Mouse (Mus musculus) spleen, adult 2 months (tissue): Measurements from ENCODE around the gene Pgap2. TPM values are rescaled to one million over a fixed set of nuclear protein-coding genes. Genes with fewer than 3 reads are reported as not detected.

ENCODE experiments used
- DNase-seq, 2 experiments: peaks; one replicate each; pipeline versions ENCODE4 v3.0.0 to v3.0.0-alpha.2; 2012 to 2021; ENCODE audit warnings: low spot score in 2 of 2, low read depth in 1 of 2
- H3K27ac ChIP-seq: fragments of 200-500 bp; 2 replicates; pipeline ENCODE4 v1.5.1; 2012; ENCODE audit warnings: low read length, inconsistent platforms; ENCODE audit not compliant: insufficient read depth
- H3K27me3 ChIP-seq: fragments of 200-500 bp; 2 replicates; pipeline ENCODE4 v1.6.1; 2012; ENCODE audit warnings: mild to moderate bottlenecking, moderate library complexity, low read length, inconsistent platforms; ENCODE audit not compliant: control insufficient read depth, insufficient read depth
- H3K36me3 ChIP-seq: fragments of 200-500 bp; 2 replicates; pipeline ENCODE4 v1.6.1; 2012; ENCODE audit warnings: mild to moderate bottlenecking, low read length, inconsistent platforms; ENCODE audit not compliant: control insufficient read depth, insufficient read depth
- H3K4me1 ChIP-seq: fragments of 200-500 bp; 2 replicates; pipeline ENCODE4 v1.6.1; 2011; ENCODE audit warnings: inconsistent platforms; ENCODE audit not compliant: control insufficient read depth, insufficient read depth, insufficient read length
- H3K4me3 ChIP-seq: fragments of 200-500 bp; 2 replicates; pipeline ENCODE4 v1.5.1; 2011; ENCODE audit warnings: mild to moderate bottlenecking, inconsistent platforms; ENCODE audit not compliant: insufficient read depth, insufficient read length; ENCODE audit errors: extremely low read depth
- CTCF ChIP-seq: fragments of 200-500 bp; IDR thresholded peaks from 2 replicates; pipeline ENCODE4 v1.5.1; 2011; ENCODE audit warnings: mild to moderate bottlenecking, inconsistent platforms; ENCODE audit not compliant: insufficient read depth, insufficient read length, insufficient replicate concordance; ENCODE audit errors: extremely low read depth
- POLR2A ChIP-seq: fragments of 200-500 bp; IDR thresholded peaks from 2 replicates; pipeline ENCODE4 v1.6.1; 2011; ENCODE audit warnings: low read depth, low read length, inconsistent platforms
- WGBS: fragments of 180-500 bp; shearing (Covaris S2); methylation state at CpG from one replicate; pipeline ENCODE4 v1.1.7; 2018; 5-methylcytosine and 5-hydroxymethylcytosine counted together
- polyA plus RNA-seq: library from polyadenylated mRNA; depleted of rRNA; stranded (reverse); fragments of >200 nt; gene quantifications from 2 replicates; pipeline ENCODE4 v1.2.3, GENCODE M21; 2012

Gene Pgap2
- polyA plus RNA-seq, 1 experiment = 57.8 TPM

DNA sequence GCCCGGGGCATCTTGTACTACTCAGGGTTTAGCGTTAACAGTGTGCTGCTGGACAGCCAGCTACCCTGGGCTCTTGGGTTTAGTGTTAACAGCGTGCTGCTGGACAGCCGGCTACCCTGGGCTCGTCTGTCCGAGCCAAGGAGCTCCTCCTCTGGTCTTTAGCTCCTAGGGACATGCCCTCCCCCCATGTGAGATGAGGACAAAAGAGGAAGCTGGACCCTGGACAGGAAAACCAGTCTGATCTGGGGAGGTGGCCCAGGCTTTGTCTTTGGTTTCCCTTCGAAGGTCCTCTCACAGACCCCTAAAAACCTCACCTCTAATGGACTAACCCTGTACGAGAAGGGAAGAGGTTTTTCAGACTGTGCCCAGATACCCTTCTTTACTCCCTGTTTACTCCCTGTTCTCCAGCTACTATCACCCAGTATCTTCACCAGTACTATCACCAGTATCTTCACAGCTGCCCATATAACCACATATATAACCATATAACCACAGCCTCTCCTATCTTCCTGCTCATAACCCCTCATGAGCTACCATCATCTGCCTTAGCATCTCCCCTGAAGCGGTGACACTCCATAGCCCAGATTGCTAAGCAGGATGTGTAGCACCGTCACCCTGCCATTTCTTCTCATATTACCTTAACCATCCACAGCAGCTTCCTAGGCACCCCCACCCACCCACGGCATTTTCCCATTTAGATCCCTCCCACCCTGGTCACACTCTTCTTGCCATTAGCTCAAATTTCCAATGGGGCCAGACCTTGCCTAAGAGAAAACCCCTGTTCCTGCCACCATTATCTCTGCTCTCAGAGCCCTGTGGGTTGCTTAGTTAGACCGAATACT, 37.2 kb downstream of the Pgap2 start:
- Histone ChIP-seq H3K27ac (peak overlapping the region; percentile 97), H3K27me3 (no peaks in the 10 kb centered on the region), H3K36me3 (no peaks in the 10 kb centered on the region), H3K4me1 (peaks cover 52% of the 10 kb centered on the region), H3K4me3 (peak overlapping the region; percentile 85; the same call in 1 of the 2 replicates)
- no peak for DNase-seq
- 22% methylated on average over 12 of the region's 12 CpGs for WGBS
- TF ChIP-seq CTCF (no peak), POLR2A (no peak)

DNA sequence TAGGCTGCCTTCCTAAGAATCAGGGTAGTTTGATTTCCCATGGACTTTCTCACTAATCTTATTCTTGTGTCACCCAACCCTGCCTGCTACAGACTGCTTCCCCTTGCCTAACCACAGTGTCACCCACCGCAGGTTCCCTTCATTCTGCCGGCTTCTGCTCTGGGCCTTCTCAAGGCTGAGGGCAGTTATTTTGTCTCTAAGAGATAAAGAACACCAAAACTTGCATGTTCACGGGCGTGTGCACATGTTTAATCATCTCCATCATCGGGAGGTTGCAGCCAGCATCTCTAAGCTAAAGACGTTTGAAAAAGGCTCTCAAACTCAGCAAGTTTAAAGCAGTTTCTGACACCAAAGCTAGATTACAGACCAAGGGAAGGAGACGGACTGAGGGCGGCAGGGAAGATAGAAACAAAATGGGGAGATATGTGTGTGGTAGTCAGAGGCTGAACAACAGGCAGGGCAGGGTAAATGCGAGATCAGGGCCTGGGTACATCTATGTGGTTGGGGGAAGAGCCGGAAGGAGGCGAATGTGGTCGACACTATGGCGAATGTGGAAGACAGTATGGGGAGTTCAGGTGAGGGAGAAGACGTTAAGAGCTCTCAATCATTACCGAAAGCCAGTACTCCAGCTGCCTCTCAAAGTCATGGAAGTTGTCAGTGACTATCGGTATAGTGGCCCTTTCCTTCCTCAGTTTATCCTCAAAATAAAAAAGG, 38.8 kb downstream of the Pgap2 start:
- H3K27ac ChIP-seq = peak overlapping the region; percentile 97
- TF ChIP-seq CTCF = no peak
- no peak for TF ChIP-seq POLR2A
- DNase-seq = peak; percentile 21 to 62
- H3K4me1 ChIP-seq = peaks cover 48% of the 10 kb centered on the region
- no peaks in the 10 kb centered on the region for H3K36me3 ChIP-seq
- H3K27me3 ChIP-seq = no peaks in the 10 kb centered on the region
- peak overlapping the region; percentile 85 for H3K4me3 ChIP-seq
- WGBS = under 1% methylated on average over 16 of the region's 16 CpGs

DNA sequence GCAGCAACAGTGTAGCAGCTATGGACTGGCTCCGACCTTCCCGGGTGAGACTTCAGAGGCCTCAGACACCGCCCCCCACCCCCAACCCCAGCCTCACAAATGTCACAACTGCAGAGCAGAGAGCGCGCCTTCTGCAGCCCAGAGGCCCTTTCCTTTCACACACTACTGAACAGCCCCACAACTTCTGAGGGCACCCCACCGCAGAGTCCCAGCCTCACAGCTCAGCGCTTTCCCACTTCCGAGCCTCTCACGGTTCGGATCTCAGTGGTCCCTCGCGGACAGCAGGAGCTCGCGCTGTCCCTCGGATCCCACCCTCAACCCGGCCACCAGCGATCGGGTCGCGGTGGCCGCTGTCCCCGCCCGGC, 39.5 kb downstream of the Pgap2 start:
- H3K27me3 ChIP-seq = no peaks in the 10 kb centered on the region
- peak overlapping the region; percentile 85 for H3K4me3 ChIP-seq
- no peaks in the 10 kb centered on the region for H3K36me3 ChIP-seq
- no peak for TF ChIP-seq CTCF
- TF ChIP-seq POLR2A = no peak
- peak; percentile 38 to 67 for DNase-seq
- WGBS = under 1% methylated on average over 23 of the region's 23 CpGs
- peak overlapping the region; percentile 97 for H3K27ac ChIP-seq
- H3K4me1 ChIP-seq = peaks cover 42% of the 10 kb centered on the region

DNA sequence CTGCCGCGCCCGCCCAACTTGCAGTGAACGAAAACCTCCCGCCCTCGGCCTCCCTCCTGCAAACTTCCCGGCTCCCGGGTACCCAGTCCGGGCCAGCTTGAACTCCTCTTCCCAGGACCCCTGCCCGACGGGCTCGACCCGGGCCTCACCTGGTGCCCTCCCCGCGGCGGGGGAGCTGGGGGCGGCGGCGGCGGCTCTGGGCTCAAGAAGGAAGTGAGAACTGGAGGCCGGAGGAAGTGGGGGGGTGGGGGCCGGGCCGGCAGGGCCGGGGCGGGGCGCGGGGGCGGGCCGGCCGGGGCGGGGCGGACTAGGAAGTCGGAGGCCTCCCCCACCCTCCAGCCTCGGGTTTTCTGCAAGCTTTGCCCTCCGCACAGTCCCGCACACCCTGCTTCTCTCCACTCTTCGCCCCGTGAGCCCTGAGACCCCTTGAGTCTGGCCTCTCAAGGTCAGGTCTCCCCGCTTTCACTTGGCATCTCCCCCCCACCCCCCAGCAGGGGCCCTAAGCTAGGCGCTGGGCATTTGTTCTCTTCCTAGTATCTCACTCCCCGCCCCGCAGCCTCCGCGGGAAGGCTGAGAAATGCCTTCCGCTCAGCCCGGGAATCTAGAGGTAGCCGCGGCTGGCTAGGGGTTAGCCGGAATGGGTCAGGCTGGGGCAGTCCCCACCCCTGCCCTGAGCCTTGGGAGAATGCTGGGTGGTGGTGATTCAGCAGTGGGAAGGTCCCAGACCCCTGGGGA, 40.1 kb downstream of the Pgap2 start:
- peak overlapping the region; percentile 100 for H3K27ac ChIP-seq
- peaks cover 36% of the 10 kb centered on the region for H3K4me1 ChIP-seq
- H3K36me3 ChIP-seq = no peaks in the 10 kb centered on the region
- DNase-seq = peak; percentile 66 to 83
- peak overlapping the region; percentile 88 for H3K4me3 ChIP-seq
- 2% methylated on average over 35 of the region's 49 CpGs for WGBS
- no peaks in the 10 kb centered on the region for H3K27me3 ChIP-seq
- TF ChIP-seq CTCF (no peak), POLR2A (peak; percentile 87)

DNA sequence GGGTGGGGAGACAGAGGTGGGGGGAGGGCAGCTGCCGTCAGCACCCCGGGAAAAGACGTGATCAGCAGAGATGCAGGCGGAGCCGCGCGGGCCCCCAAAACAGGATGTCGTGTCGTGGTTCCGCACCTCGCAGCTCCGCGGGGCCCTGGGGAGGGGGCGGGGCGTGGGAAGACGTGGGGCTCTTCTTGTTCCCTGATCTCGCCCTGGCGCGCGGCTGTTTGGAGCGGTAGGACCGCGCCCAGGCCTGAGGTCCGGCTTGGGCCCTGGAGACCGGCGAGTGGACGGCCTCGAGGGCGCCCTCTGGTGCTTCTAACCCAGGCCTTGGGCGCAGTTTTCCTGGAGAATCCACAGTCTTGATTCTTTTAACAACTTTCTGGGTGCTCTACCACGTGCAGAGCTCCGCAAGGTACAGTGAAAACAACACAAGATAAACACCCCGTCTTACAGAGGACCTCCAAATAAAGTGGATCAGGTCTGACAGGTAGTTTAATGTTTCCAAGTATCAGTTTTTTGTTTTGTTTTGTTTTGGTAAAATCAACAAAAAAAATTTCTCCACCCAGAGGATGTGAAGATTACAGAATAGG, 40.7 kb downstream of the Pgap2 start:
- under 1% methylated on average over 32 of the region's 33 CpGs for WGBS
- peak; percentile 14; the same call in 1 of the 2 replicates for TF ChIP-seq POLR2A
- TF ChIP-seq CTCF = peak; percentile 22; the same call in 1 of the 2 replicates
- peak; percentile 84 to 94 for DNase-seq

DNA sequence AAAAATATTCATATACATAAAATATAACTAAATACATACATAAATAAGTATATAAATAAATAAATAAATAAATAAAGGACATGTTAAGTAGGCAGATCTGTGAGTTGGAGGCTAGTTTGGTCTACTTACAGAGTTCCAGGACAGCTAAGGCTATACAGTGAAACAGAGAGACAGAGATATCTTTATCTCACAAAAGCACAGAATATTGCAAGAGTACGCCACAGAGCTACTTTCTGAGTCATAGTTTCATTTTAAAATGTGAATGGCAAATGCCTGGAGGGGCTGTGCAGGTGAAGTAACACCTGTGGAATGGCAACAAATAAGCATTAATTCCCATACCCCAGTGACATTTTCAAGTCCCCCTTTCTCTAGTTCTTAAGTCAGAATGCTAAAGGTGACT, 43.6 kb downstream of the Pgap2 start:
- H3K4me1 ChIP-seq = peaks cover 5% of the 10 kb centered on the region; the same call in 1 of the 2 replicates
- H3K36me3 ChIP-seq = no peaks in the 10 kb centered on the region
- TF ChIP-seq POLR2A = no peak
- TF ChIP-seq CTCF = no peak
- no peak overlapping the region for H3K4me3 ChIP-seq
- 76% methylated on average over 1 of the region's 1 CpGs for WGBS
- DNase-seq = no peak
- no peaks in the 10 kb centered on the region; the same call in 1 of the 2 replicates for H3K27me3 ChIP-seq
- H3K27ac ChIP-seq = no peak overlapping the region

More for the DNA sequence above, 40.7 kb downstream of the Pgap2 start:
- Histone ChIP-seq H3K27ac (peak overlapping the region; percentile 100), H3K27me3 (no peaks in the 10 kb centered on the region), H3K36me3 (no peaks in the 10 kb centered on the region), H3K4me1 (peaks cover 30% of the 10 kb centered on the region), H3K4me3 (peak overlapping the region; percentile 88)
